Mouse (Mus musculus) urinary bladder, postnatal 14 days (tissue): Measurements from ENCODE around the gene Znrf1.

Source experiments
- DNase-seq: peaks from one replicate; pipeline ENCODE4 v3.0.0; 2021; ENCODE audit warnings: low spot score

The Znrf1 gene

DNA sequence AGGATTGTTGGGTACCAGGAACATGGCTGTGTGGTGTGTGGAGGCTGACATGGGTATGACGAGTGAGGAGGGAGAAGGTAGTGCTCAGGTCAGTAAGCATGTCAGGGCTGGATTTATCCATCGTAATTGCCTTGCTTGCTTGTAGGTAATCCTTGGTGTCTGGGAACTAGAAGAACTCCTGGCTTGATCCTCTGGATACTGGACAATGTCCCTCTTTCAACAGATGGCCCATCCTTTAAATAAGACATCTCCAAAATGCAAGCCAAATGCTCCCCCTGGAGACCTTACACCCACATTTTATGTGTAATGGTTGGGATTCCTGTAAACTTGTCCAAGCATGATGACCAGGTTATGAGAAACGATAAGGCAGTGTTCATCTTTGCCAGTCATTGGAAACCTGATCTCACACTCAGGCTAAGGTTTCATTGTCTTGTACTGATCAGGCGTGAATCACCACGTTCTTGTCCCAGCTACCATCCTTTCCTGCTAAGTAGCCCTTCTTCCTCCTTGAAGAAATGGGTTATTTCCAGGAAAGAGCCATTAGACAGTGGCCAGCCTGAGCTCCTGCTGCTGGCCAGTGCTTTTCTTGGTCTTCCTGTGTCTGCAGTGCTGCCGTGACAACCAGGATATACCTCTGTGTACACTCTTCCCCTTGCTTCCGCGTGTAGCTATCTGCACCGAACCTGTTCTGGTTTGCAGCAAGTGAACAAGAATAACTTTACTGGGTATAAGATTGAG is 64.0 kb downstream of the Znrf1 start:
- DNase-seq: no peak

DNA sequence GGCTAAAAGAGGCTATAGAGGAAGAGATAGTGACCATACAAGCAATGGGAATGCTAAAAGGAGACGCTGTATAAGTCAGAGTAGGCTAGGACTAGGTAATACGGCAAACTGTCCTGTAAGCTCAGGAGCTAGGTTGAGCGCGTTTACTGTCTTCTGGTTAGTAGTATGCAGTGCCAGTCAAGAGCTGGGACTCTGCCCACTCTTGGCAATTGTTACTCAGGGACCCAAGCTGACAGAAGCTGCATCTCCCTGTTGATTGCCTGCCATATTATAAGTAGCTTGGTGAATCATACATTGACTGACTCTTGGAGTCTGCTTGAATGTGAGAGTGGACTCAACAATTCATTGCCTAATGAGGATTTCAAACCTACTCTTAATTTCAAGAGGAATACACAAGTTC is 66.2 kb downstream of the Znrf1 start:
- DNase-seq: no peak

GRCm38 (mm10) chr8:111604986-111605385 is 69.1 kb downstream of the Znrf1 start:
- DNase-seq: peak; percentile 17

DNA sequence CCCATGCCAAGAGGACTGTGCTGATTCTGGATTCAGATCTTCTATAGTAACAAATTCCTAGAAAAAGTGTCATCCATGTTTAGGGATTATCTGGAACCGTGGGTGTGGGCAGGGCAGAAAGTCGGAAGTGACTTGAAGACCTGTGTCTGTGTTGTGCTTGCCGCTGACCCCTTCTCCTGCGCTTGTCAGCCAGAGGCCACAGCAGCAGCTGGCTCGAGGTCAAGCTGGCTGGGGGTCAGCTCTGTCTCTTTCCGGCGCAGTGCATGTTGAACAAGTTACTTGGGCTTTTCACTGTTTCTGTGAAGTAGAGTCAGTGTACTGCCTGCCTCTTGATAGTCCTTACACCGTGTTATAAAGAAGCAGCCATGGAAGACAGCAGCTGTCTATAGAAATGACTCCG is 71.1 kb downstream of the Znrf1 start:
- DNase-seq: no peak

DNA sequence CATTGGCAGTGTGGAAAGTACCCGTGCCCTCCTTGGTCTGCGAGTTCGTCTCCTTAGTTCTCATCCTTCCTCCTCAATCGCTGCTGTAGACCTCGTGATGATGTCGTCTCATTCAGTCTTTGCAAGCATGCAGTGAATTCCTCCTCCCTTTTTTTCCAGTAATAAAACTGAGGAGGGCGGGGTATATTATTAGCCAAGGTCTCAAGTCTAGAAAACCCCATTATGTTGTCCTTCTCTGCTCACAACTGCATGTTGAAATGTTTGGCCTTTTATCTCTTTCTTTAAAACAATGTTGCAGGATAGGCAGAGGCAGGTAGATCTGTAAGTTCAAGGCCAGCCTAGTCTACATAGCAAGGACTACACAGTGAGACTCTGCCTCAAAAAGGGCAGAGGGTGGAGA is 71.5 kb downstream of the Znrf1 start:
- DNase-seq: no peak

GRCm38 (mm10) chr8:111613181-111613580 is 77.3 kb downstream of the Znrf1 start:
- no peak for DNase-seq

- peak; percentile 35 for DNase-seq
Observed at GRCm38 (mm10) chr8:111614786-111615701, 79.1 kb downstream of the Znrf1 start.

GRCm38 (mm10) chr8:111617812-111618211 is 81.9 kb downstream of the Znrf1 start:
- DNase-seq: no peak

- DNase-seq: no peak
Observed at GRCm38 (mm10) chr8:111618273-111618672, 82.4 kb downstream of the Znrf1 start.

DNA sequence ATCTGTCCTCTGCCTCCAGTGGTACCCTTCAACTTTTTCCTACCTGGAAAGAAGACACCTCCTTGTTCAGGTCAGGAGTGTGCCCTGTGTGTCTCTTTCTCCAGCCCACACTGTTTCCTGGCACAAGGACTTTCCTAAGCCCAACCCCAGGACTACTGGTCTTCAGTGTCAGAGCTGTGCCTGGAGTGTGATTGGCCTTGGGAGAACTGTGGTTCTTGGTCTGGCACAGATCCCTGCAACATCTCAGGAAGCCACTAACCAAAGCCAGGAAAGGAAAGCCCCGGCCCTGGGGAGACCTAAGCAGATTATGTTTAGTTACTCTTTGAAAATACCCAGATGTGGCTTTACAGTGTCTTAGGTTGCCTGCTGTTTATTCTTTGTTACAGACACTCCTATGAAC is 84.0 kb downstream of the Znrf1 start:
- DNase-seq: no peak

DNA sequence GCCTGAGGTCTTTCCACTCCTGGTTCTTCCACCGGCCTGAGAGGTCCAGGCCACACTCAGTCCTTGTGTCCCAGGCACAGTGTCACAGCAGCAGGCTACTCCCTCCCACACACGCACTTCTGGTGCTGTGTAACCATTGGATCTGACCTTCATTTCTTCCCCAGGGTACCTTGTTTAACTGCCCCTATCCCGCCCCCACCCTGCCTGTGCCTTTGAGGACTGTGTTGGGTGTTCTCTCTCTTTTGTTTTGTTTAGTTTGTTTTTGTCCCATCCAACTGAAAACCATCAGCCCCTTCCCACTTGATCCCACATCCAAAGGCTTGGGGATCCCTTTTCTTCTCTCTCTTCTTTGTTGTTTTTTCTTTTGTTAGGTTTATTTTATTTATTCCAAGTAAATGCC is 86.2 kb downstream of the Znrf1 start:
- no peak for DNase-seq

DNA sequence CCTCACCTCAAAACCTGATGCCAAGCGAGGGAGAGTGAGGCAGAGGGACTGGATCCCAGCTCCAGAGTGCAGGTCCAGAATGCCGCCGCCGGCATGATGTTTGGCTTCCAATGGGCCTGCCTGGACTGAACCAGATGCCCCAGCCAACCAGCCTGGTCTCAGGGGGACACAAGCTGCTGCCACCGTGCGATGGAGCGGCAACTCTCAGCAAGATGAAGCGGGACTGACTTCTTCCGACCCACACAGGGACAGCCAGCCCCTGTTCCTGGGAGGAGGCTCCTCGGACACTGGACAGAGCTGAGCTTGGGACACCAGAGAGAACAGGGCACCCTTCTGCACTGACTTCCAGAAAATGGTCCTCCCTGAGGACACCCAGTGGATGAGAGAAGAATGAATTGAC is 86.7 kb downstream of the Znrf1 start:
- DNase-seq: no peak

GRCm38 (mm10) chr8:111624081-111624852 is 88.4 kb downstream of the Znrf1 start:
- DNase-seq: peak; percentile 80

DNA sequence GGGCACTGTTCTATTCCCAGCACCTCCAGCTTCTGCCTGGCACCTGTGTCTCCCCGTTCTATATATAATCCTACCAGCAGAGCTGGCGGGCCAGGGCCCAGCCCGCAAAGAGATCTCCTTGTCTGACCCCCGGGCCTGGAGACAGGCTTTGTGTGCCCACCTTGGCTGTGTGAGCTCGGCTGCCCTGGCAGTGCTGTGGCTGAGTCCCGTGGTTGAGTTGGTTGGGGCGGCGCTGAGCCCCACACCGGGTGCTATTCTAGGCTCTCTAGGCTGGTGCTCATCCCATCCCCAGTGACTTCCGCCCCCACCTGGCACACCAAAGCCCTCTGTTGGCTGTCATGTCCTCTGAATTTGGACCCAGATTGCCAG is 88.9 kb downstream of the Znrf1 start:
- no peak for DNase-seq

GRCm38 (mm10) chr8:111625694-111626527 is 90.0 kb downstream of the Znrf1 start:
- peak; percentile 76 for DNase-seq

- DNase-seq: peak; percentile 29
Observed at GRCm38 (mm10) chr8:111626528-111626820, 90.6 kb downstream of the Znrf1 start.

GRCm38 (mm10) chr8:111626933-111627332 is 91.0 kb downstream of the Znrf1 start:
- no peak for DNase-seq

DNA sequence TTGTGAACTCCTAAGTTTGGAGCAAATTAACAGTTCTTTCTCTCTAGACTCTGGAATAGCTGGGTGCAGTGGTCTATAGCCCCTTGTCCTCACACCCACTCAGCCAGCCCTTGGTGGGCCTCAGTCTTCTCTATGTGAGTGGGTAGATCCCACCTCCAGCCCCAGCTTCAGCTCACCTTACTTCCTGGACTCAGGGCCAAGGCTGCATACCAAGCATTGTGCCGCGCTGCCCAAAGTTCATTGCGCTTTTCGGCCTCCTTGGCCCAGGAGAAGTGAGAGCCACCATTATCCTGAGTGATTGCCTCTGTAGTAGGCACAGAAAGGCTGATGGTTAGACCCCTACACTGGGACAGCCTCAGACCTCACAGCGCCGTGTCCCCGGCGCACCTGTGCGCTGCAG is 92.0 kb downstream of the Znrf1 start:
- no peak for DNase-seq

GRCm38 (mm10) chr8:111628401-111628800 is 92.5 kb downstream of the Znrf1 start:
- DNase-seq: no peak

DNA sequence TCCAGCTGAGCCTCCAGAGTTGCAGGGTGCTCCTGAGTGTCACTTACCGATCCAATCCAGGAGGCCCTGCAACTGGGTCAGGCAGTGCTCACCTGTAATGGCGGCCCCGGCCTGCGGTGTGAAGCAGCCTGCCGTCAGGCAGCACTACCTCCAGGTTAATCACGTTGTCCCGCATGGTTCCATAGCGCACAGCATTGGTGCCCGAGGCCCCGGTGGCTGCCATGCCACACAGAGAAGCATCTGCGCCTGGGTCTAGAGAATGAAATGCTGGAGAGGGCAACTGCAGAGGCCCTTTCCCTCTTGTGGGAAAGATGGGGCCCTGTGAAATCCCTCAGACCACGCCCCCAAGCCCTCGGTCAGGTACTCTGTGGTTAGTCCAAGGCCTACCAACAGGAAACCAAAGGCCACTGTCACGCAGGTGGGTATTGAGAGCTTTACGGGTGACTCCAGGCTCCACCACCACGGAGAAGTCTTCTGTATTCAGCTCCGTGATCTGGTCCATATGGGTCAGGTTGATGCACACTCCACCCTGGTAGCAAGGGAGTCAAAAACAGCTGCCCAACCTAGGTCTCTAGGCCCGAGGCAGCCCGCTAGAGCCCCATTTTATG is 93.1 kb downstream of the Znrf1 start:
- DNase-seq: no peak

GRCm38 (mm10) chr8:111630105-111630521 is 94.2 kb downstream of the Znrf1 start, which contains the start of gene Ldhd:
Ldhd (minus strand) TSS chr8:111630374.
- peak; percentile 74 for DNase-seq
